Mouse (Mus musculus) hematopoietic multipotent progenitor cell, adult 10-12 weeks (in vitro differentiated cells): ENCODE data around the gene Guca2a. TPM values are rescaled to one million over a fixed set of nuclear protein-coding genes. Genes with fewer than 3 reads are reported as not detected.

Experiments used
- polyA plus RNA-seq: library from polyadenylated mRNA; stranded (reverse); fragments of >175 nt; gene quantifications from 2 replicates; pipeline ENCODE4 v1.2.3, GENCODE M21; 2012; ENCODE audit warnings: low replicate concordance

Gene Guca2a
- not detected in 2 replicates for polyA plus RNA-seq

DNA sequence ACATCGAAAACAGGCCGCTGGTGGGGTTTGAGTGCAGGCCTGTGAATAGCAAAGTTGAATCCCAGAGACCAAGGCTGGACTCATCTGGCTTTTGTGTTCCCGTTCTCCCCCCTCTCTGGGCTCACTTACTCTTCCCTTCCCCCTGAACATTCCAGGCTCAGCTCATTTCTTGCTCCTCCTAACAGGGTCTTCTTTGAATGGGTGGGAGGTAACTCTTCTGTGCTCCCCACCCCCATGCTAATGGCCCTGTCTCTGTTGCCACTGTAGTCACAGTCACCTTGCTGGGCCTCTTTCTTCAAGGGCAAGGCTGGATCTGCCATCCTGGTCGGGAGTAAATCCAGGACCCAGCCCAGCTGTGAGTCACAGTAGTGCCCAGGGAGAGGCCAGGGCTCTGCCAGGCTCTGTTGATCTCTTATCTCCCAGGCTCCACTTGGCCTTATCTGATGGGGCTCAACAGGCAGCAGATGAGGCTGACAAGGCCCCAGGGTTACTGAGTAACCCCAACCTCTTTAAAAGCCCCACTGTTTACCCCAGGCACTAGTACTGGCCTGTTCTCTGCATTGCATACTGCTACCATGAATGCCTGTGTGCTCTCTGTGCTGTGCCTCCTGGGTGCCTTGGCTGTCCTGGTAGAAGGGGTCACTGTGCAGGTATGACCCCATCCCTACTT is at the start of gene Guca2a:
Gene Guca2a (plus strand): TSS at position 529 of the 670 bp plus-strand sequence.

DNA sequence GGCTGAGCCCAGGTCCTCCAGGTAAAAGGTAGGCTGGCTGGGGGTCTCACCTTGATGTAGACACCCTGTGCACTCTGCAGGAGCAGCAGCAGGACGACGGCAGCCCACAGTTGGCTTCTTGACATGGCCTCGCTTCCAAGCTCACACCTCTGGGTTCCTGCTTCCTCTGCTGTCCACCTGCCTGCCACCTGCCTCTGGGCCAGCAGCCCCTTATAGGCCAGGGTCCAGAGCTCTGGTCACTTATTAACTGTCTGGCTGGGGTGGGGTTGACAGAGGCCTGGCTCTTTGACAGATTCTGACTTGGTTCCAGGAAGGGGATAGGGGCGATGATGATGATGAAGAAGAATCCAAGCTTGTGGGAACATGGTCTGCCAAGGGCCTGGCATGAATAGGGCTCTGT is 21.2 kb downstream of the Guca2a start, which contains the start of gene Guca2b:
Gene Guca2b (minus strand): TSS at position 224 of the 400 bp plus-strand sequence.

Other genes with a start within 250 kb of the Guca2a start
- gene Ccdc30, start 222.2 kb upstream of the Guca2a start, polyA plus RNA-seq = 0.85 and 0.96 TPM in 2 replicates
- 14.1 and 25.8 TPM in 2 replicates for gene Ppcs, start 215.3 kb upstream of the Guca2a start, polyA plus RNA-seq
- 0.18 and 0.21 TPM in 2 replicates for gene Zmynd12, start 214.9 kb upstream of the Guca2a start, polyA plus RNA-seq
- gene Rimkla, start 145.1 kb upstream of the Guca2a start, polyA plus RNA-seq = 0.05 and 0.25 TPM in 2 replicates
- gene Foxj3, start 100.7 kb upstream of the Guca2a start, polyA plus RNA-seq = 13.0 and 14.6 TPM in 2 replicates
- gene Frg2f1, start 98.2 kb upstream of the Guca2a start, polyA plus RNA-seq = 15.8 and 53.1 TPM in 2 replicates
- 0.43 and 0.67 TPM in 2 replicates for gene Guca2b, start 21.2 kb downstream of the Guca2a start, polyA plus RNA-seq
- gene Hivep3, start 96.1 kb downstream of the Guca2a start, polyA plus RNA-seq = 21.1 and 22.5 TPM in 2 replicates